Mouse (Mus musculus) CH12.LX (cell line): ENCODE results near the gene Xpnpep3. TPM values are rescaled to one million over a fixed set of nuclear protein-coding genes. Genes with fewer than 3 reads are reported as not detected.

Experiments
- DNase-seq: peaks from one replicate; pipeline ENCODE4 v3.0.0-alpha.2; 2013; ENCODE audit errors: extremely low read depth
- H3K27ac ChIP-seq: 2 replicates; pipeline ENCODE4 v1.5.1; 2012; ENCODE audit warnings: low read depth, mild to moderate bottlenecking, control low read depth, moderate library complexity; ENCODE audit not compliant: insufficient read depth
- H3K27me3 ChIP-seq: replicated peaks from 2 replicates; pipeline ENCODE3; 2012; ENCODE audit warnings: inconsistent platforms
- H3K36me3 ChIP-seq, 2 experiments: replicated peaks in 1 of 2; 2 replicates each; pipeline versions ENCODE3 to v1.6.1; 2012; ENCODE audit warnings: inconsistent platforms in 1 of 2, low read length in 1 of 2, mild to moderate bottlenecking in 1 of 2, mixed read lengths in 1 of 2, moderate library complexity in 1 of 2; ENCODE audit not compliant: control insufficient read depth in 1 of 2, insufficient read depth in 1 of 2
- H3K4me1 ChIP-seq, 2 experiments: 2 replicates each; pipeline ENCODE4 v1.6.1; 2012; ENCODE audit warnings: inconsistent platforms in 1 of 2, moderate library complexity in 1 of 2; ENCODE audit not compliant: insufficient read depth in 2 of 2, control insufficient read depth in 1 of 2
- H3K4me2 ChIP-seq: 2 replicates; pipeline ENCODE4 v1.6.1; 2012; ENCODE audit warnings: low read depth, mild to moderate bottlenecking, control low read depth; ENCODE audit not compliant: poor library complexity, insufficient read depth, severe bottlenecking
- H3K4me3 ChIP-seq, 3 experiments: fragments of 150-350 bp in 1 of 3; sonication (generic) in 1 of 3; replicated peaks in 1 of 3; 2 replicates each; pipeline versions ENCODE3 to v1.5.1; 2011 to 2012; ENCODE audit warnings: low read depth in 2 of 3, low read length in 2 of 3, mild to moderate bottlenecking in 2 of 3, moderate library complexity in 2 of 3, control low read depth in 1 of 3, improper control_type of control experiment in 1 of 3, inconsistent platforms in 1 of 3, mixed read lengths in 1 of 3; ENCODE audit not compliant: poor library complexity in 1 of 3
- H3K79me2 ChIP-seq: replicated peaks from 2 replicates; pipeline ENCODE4 v1.6.1; 2012; ENCODE audit warnings: mild to moderate bottlenecking, moderate library complexity; ENCODE audit not compliant: control insufficient read depth, poor library complexity, insufficient read depth, severe bottlenecking; ENCODE audit errors: extremely low read depth
- H3K9ac ChIP-seq: 2 replicates; pipeline ENCODE4 v1.6.1; 2012; ENCODE audit warnings: low read depth, mild to moderate bottlenecking, control low read depth, moderate library complexity; ENCODE audit not compliant: insufficient read depth
- H3K9me3 ChIP-seq: replicated peaks from 2 replicates; pipeline ENCODE3; 2012; ENCODE audit warnings: low read length, inconsistent platforms, mixed read lengths
- BHLHE40 ChIP-seq: IDR thresholded peaks from 2 replicates; pipeline ENCODE4 v1.6.1; 2011; ENCODE audit warnings: mild to moderate bottlenecking, low read depth, low read length, improper control_type of control experiment
- CHD1 ChIP-seq: IDR thresholded peaks from 2 replicates; pipeline ENCODE4 v1.6.1; 2012; ENCODE audit warnings: low read depth, low read length, improper control_type of control experiment, inconsistent platforms
- CHD2 ChIP-seq: IDR thresholded peaks from 2 replicates; pipeline ENCODE4 v1.6.1; 2011; ENCODE audit warnings: low read length, improper control_type of control experiment
- CTCF ChIP-seq, 2 experiments: IDR thresholded peaks in 1 of 2; conservative IDR thresholded peaks in 1 of 2; 2 replicates each; pipeline ENCODE4 v1.5.1; 2011 to 2012; ENCODE audit warnings: low read depth in 2 of 2, low read length in 2 of 2, improper control_type of control experiment in 1 of 2, inconsistent platforms in 1 of 2, mild to moderate bottlenecking in 1 of 2, moderate library complexity in 1 of 2
- E2F4 ChIP-seq: IDR thresholded peaks from 2 replicates; pipeline ENCODE4 v1.6.1; 2011; ENCODE audit warnings: low read depth, low read length, improper control_type of control experiment; ENCODE audit not compliant: insufficient replicate concordance
- ELF1 ChIP-seq: IDR thresholded peaks from 2 replicates; pipeline ENCODE4 v1.6.1; 2014; ENCODE audit warnings: low read depth, mild to moderate bottlenecking, inconsistent platforms, low read length, improper control_type of control experiment
- EP300 ChIP-seq: IDR thresholded peaks from 2 replicates; pipeline ENCODE4 v1.6.1; 2011; ENCODE audit warnings: low read length, improper control_type of control experiment
- ETS1 ChIP-seq: conservative IDR thresholded peaks from 2 replicates; pipeline ENCODE4 v1.6.1; 2012; ENCODE audit warnings: low read depth, mild to moderate bottlenecking, inconsistent platforms, low read length, improper control_type of control experiment, moderate library complexity
- GABPA ChIP-seq: IDR thresholded peaks from 2 replicates; pipeline ENCODE4 v1.6.1; 2012; ENCODE audit warnings: low read depth, low read length, improper control_type of control experiment, inconsistent platforms; ENCODE audit not compliant: insufficient replicate concordance
- HCFC1 ChIP-seq: IDR thresholded peaks from 2 replicates; pipeline ENCODE4 v1.6.1; 2012; ENCODE audit warnings: low read depth, mild to moderate bottlenecking, inconsistent platforms, low read length, improper control_type of control experiment
- IRF4 ChIP-seq: IDR thresholded peaks from 2 replicates; pipeline ENCODE4 v1.6.1; 2014; ENCODE audit warnings: low read depth, mild to moderate bottlenecking, inconsistent platforms, low read length, improper control_type of control experiment
- JUN ChIP-seq: IDR thresholded peaks from 2 replicates; pipeline ENCODE4 v1.6.1; 2011; ENCODE audit warnings: low read depth, mild to moderate bottlenecking, low read length, improper control_type of control experiment, moderate library complexity; ENCODE audit not compliant: insufficient read depth
- JUND ChIP-seq: conservative IDR thresholded peaks from 2 replicates; pipeline ENCODE4 v1.6.1; 2011; ENCODE audit warnings: low read depth, low read length, improper control_type of control experiment
- KAT2A ChIP-seq: IDR thresholded peaks from 2 replicates; pipeline ENCODE4 v1.6.1; 2012; ENCODE audit warnings: low read length, improper control_type of control experiment, inconsistent platforms; ENCODE audit not compliant: insufficient replicate concordance
- MAFK ChIP-seq: IDR thresholded peaks from 2 replicates; pipeline ENCODE4 v1.6.1; 2011; ENCODE audit warnings: low read length, improper control_type of control experiment; ENCODE audit not compliant: insufficient replicate concordance
- MAX ChIP-seq: IDR thresholded peaks from 2 replicates; pipeline ENCODE4 v1.6.1; 2011; ENCODE audit warnings: low read length, improper control_type of control experiment
- MAZ ChIP-seq: IDR thresholded peaks from 2 replicates; pipeline ENCODE4 v1.6.1; 2012; ENCODE audit warnings: low read depth, mild to moderate bottlenecking, inconsistent platforms, low read length, improper control_type of control experiment, moderate library complexity
- MEF2A ChIP-seq: IDR thresholded peaks from 2 replicates; pipeline ENCODE4 v1.6.1; 2014; ENCODE audit warnings: low read depth, mild to moderate bottlenecking, inconsistent platforms, low read length, improper control_type of control experiment, borderline replicate concordance
- MXI1 ChIP-seq: IDR thresholded peaks from 2 replicates; pipeline ENCODE4 v1.6.1; 2011; ENCODE audit warnings: mild to moderate bottlenecking, low read depth, low read length, improper control_type of control experiment
- MYC ChIP-seq: IDR thresholded peaks from 2 replicates; pipeline ENCODE4 v1.6.1; 2011; ENCODE audit warnings: low read depth, mild to moderate bottlenecking, improper control_type of control experiment, low read length
- NELFE ChIP-seq: IDR thresholded peaks from 2 replicates; pipeline ENCODE4 v1.6.1; 2011; ENCODE audit warnings: low read depth, low read length, improper control_type of control experiment
- NRF1 ChIP-seq: IDR thresholded peaks from 2 replicates; pipeline ENCODE4 v1.6.1; 2014; ENCODE audit warnings: low read depth, mild to moderate bottlenecking, inconsistent platforms, low read length, improper control_type of control experiment, moderate library complexity
- PAX5 ChIP-seq: IDR thresholded peaks from 2 replicates; pipeline ENCODE4 v1.6.1; 2012; ENCODE audit warnings: low read length, inconsistent platforms, mixed read lengths
- POLR2A ChIP-seq: IDR thresholded peaks from 2 replicates; pipeline ENCODE4 v1.6.1; 2011; ENCODE audit warnings: low read depth, mild to moderate bottlenecking, improper control_type of control experiment, low read length
- POLR2AphosphoS2 ChIP-seq: IDR thresholded peaks from 2 replicates; pipeline ENCODE4 v1.6.1; 2011; ENCODE audit warnings: low read depth, low read length, improper control_type of control experiment
- RAD21 ChIP-seq: IDR thresholded peaks from 2 replicates; pipeline ENCODE4 v1.6.1; 2011; ENCODE audit warnings: low read depth, mild to moderate bottlenecking, low read length, improper control_type of control experiment, moderate library complexity
- RCOR1 ChIP-seq: conservative IDR thresholded peaks from 2 replicates; pipeline ENCODE4 v1.6.1; 2012; ENCODE audit warnings: low read depth, mild to moderate bottlenecking, inconsistent platforms, low read length, improper control_type of control experiment
- SIN3A ChIP-seq: IDR thresholded peaks from 2 replicates; pipeline ENCODE4 v1.6.1; 2012; ENCODE audit warnings: low read length, improper control_type of control experiment, inconsistent platforms
- SMC3 ChIP-seq: IDR thresholded peaks from 2 replicates; pipeline ENCODE4 v1.6.1; 2011; ENCODE audit warnings: low read depth, low read length, improper control_type of control experiment
- TBP ChIP-seq: conservative IDR thresholded peaks from 2 replicates; pipeline ENCODE4 v1.6.1; 2011; ENCODE audit warnings: low read depth, low read length, improper control_type of control experiment
- TCF12 ChIP-seq: IDR thresholded peaks from 2 replicates; pipeline ENCODE4 v1.6.1; 2014; ENCODE audit warnings: low read depth, mild to moderate bottlenecking, inconsistent platforms, low read length, improper control_type of control experiment
- UBTF ChIP-seq: IDR thresholded peaks from 2 replicates; pipeline ENCODE4 v1.6.1; 2012; ENCODE audit warnings: low read depth, mild to moderate bottlenecking, inconsistent platforms, low read length, improper control_type of control experiment, moderate library complexity
- USF1 ChIP-seq: IDR thresholded peaks from 2 replicates; pipeline ENCODE4 v1.6.1; 2014; ENCODE audit warnings: low read depth, mild to moderate bottlenecking, inconsistent platforms, low read length, improper control_type of control experiment
- USF2 ChIP-seq: conservative IDR thresholded peaks from 2 replicates; pipeline ENCODE4 v1.6.1; 2011; ENCODE audit warnings: low read depth, low read length, improper control_type of control experiment
- ZC3H11A ChIP-seq: IDR thresholded peaks from 2 replicates; pipeline ENCODE4 v1.6.1; 2012; ENCODE audit warnings: low read depth, mild to moderate bottlenecking, inconsistent platforms, low read length, improper control_type of control experiment
- ZKSCAN1 ChIP-seq: IDR thresholded peaks from 2 replicates; pipeline ENCODE4 v1.6.1; 2012; ENCODE audit warnings: low read depth, inconsistent platforms, low read length, improper control_type of control experiment, borderline replicate concordance
- ZMIZ1 ChIP-seq: IDR thresholded peaks from 2 replicates; pipeline ENCODE4 v1.6.1; 2012; ENCODE audit warnings: low read depth, mild to moderate bottlenecking, inconsistent platforms, low read length, improper control_type of control experiment
- ZNF384 ChIP-seq: IDR thresholded peaks from 2 replicates; pipeline ENCODE4 v1.6.1; 2012; ENCODE audit warnings: low read depth, low read length, improper control_type of control experiment, inconsistent platforms
- dilution Hi-C: fragments of 300-500 bp; cut with MboI; formaldehyde crosslinking; loops from 2 replicates; pipeline ENCODE4 v1.14.3; 2020; ENCODE audit warnings: low sequenced_read_pairs; ENCODE audit not compliant: extremely low pct_unique_long_range_greater_than_20kb, extremely low pct_ligation_motif_present
- in situ Hi-C: fragments of 300-500 bp; cut with MboI; formaldehyde crosslinking; loops from 3 replicates; pipeline ENCODE4 v1.14.3; 2019; ENCODE audit warnings: low sequenced_read_pairs, low pct_ligation_motif_present, low pct_unique_long_range_greater_than_20kb, mixed read lengths
- polyA plus RNA-seq: library from polyadenylated mRNA; unstranded; fragments of >175 nt; gene quantifications from 2 replicates; pipeline ENCODE4 v1.2.1, GENCODE M21; 2012; ENCODE audit warnings: low read depth; ENCODE audit not compliant: insufficient read length
- total RNA-seq, 2 experiments: library from RNA; depleted of rRNA; stranded (reverse); fragments of 300-350 nt in 1 of 2; fragments of >200 nt in 1 of 2; gene quantifications; 2 replicates each; pipeline ENCODE4 v1.2.3; 2012 to 2014

The Xpnpep3 gene
- total and polyA plus RNA-seq, 3 experiments: 4.3 to 6.0 (median 5.2) TPM

DNA sequence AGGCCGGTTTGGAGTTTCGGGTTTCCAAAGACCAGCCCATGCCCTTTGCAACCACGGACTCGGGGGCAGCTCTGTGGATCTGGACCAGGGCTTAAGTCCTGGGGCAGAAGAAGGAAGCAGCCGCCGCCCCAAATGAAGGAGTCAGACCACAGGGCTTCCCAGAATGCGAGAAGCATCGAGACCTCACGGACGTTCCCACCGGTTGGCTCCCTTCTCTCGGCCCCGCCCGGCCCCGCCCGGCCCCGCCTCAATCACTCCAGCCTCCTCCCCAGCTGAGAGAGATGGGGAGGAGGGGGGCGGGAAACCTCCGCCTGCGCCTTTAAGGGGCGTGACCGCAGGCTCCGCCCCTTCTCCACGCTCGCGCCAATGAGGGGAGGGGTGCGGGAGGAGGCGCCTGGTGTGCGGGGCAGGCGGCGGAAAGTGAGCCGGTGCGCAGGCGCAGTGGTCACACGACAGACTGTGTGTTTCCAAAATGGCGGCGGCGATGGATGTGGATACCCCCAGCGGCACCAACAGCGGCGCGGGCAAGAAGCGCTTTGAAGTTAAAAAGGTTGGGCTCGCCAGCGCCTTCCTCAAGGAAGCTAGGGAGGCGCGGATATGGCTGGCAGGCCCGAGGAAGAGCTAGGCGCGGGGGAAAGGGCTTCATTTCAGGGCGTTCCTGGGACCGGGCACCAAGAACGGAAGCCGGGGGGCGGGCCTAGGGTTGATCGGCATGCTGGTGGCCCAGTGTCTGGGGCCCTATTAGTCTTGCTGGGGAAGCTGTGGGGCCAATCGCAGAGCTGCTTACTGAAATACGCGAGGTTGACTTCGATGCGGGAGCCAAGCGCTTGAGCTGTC, 66.2 kb downstream of the Xpnpep3 start, which contains the start of gene Rbx1:
Gene Rbx1 (plus strand): TSS at position 396 of the 837 bp plus-strand sequence.
- H3K4me2 ChIP-seq: peak within 1 kb of the TSS; percentile 90
- no peaks in the 10 kb centered on the region for H3K27me3 ChIP-seq
- peak within 1 kb of the TSS; percentile 70 to 74 (median 73) for H3K4me3 ChIP-seq
- peak within 1 kb of the TSS; percentile 94 for H3K9ac ChIP-seq
- peaks cover 31% of the 10 kb centered on the region for H3K79me2 ChIP-seq
- H3K27ac ChIP-seq: peak within 1 kb of the TSS; percentile 64
- in situ Hi-C loops (no loop called here), dilution Hi-C loops (no loop called here)
- peaks cover 26 to 33% of the 10 kb centered on the region in 2 experiments for H3K36me3 ChIP-seq
- H3K9me3 ChIP-seq: peaks cover 7% of the 10 kb centered on the region
- peak; percentile 97 for DNase-seq
- TF ChIP-seq ETS1 (no peak), UBTF (peak; percentile 32; the same call in 1 of the 2 replicates), JUND (no peak), POLR2A (peak; percentile 90), EP300 (no peak), TCF12 (peak; percentile 86), GABPA (no peak), POLR2AphosphoS2 (peak; percentile 74), ZNF384 (no peak), CTCF (conservative IDR thresholded peaks at IDR 0.05 in 1 of 2, IDR thresholded peaks at IDR 0.05 in 1 of 2; ENCODE audit: low read depth in 2 of 2, low read length in 2 of 2) (no peak), CHD2 (peak; percentile 93), RCOR1 (no peak), NELFE (peak; percentile 76; the same call in 1 of the 2 replicates), MAZ (peak; percentile 93), SIN3A (peak; percentile 44; the same call in 1 of the 2 replicates), ZKSCAN1 (no peak), MAFK (no peak), HCFC1 (peak; percentile 78), PAX5 (no peak), NRF1 (peak; percentile 90), USF1 (no peak), BHLHE40 (peak; percentile 61), SMC3 (no peak), MYC (no peak), MAX (no peak; the same call in 1 of the 2 replicates), TBP (0 out of 2 replicates have a peak, but pooled peaks have one; percentile 41), ELF1 (peak; percentile 59), RAD21 (no peak), KAT2A (0 out of 2 replicates have a peak, but pooled peaks have one; percentile 39), E2F4 (no peak), MXI1 (no peak; the same call in 1 of the 2 replicates), CHD1 (no peak), MEF2A (no peak; the same call in 1 of the 2 replicates), USF2 (no peak), ZC3H11A (no peak), ZMIZ1 (peak; percentile 53), JUN (no peak), IRF4 (peak; percentile 30; the same call in 1 of the 2 replicates)
- peaks cover 8 to 27% of the 10 kb centered on the region in 2 experiments; a peak in 3 of 4 replicates for H3K4me1 ChIP-seq
